Mouse (Mus musculus) lung, postnatal 0 days (tissue): ENCODE measurements around the gene Bcor. TPM values are rescaled to one million over a fixed set of nuclear protein-coding genes. Genes with fewer than 3 reads are reported as not detected.
A peak's percentile ranks its signal among the peaks of the same experiment; 100 is the strongest.

Experiments used
- ATAC-seq: fragments of 200-750 bp; cut with Nextera tagmentation; 2 replicates; pipeline ENCODE4 v1.8.0; 2017; ENCODE audit warnings: moderate library complexity
- DNase-seq: peaks from one replicate; pipeline ENCODE4 v3.0.0-alpha.2; 2016; ENCODE audit warnings: low spot score
- H3K27ac ChIP-seq: fragments of 300-500 bp; sonication (generic); 2 replicates; pipeline ENCODE4 v1.5.1; 2014; ENCODE audit warnings: antibody characterized with exemption, mild to moderate bottlenecking, low read length, mixed read lengths
- H3K27me3 ChIP-seq: fragments of 300-500 bp; sonication (generic); replicated peaks from 2 replicates; pipeline ENCODE4 v1.6.1; 2014; ENCODE audit warnings: low read length, mixed read lengths; ENCODE audit not compliant: insufficient read depth
- H3K36me3 ChIP-seq: fragments of 300-500 bp; sonication (generic); 2 replicates; pipeline ENCODE4 v1.6.1; 2014; ENCODE audit warnings: low read length, mixed read lengths; ENCODE audit not compliant: insufficient read depth
- H3K4me1 ChIP-seq: fragments of 300-500 bp; sonication (generic); 2 replicates; pipeline ENCODE4 v1.6.1; 2014; ENCODE audit warnings: antibody characterized with exemption, low read depth, low read length, mixed read lengths; ENCODE audit not compliant: insufficient read depth
- H3K4me2 ChIP-seq: fragments of 300-500 bp; sonication (generic); replicated peaks from 2 replicates; pipeline ENCODE4 v1.6.1; 2014; ENCODE audit warnings: low read depth, mild to moderate bottlenecking, low read length, moderate library complexity, mixed read lengths
- H3K4me3 ChIP-seq: fragments of 300-500 bp; sonication (generic); 2 replicates; pipeline ENCODE4 v1.5.1; 2014; ENCODE audit warnings: low read depth, low read length
- H3K9ac ChIP-seq: fragments of 300-500 bp; sonication (generic); replicated peaks from 2 replicates; pipeline ENCODE4 v1.6.1; 2014; ENCODE audit warnings: low read depth, mild to moderate bottlenecking
- H3K9me3 ChIP-seq: fragments of 300-500 bp; sonication (generic); 2 replicates; pipeline ENCODE4 v1.6.1; 2016; ENCODE audit warnings: low read length, mixed read lengths
- CTCF ChIP-seq: IDR thresholded peaks from 2 replicates; pipeline ENCODE4 v1.5.1; 2016; ENCODE audit warnings: antibody characterized with exemption, mild to moderate bottlenecking
- EP300 ChIP-seq: IDR thresholded peaks from 2 replicates; pipeline ENCODE4 v1.6.1; 2016; ENCODE audit warnings: antibody characterized with exemption, mild to moderate bottlenecking, control low read depth
- WGBS: fragments of 180-500 bp; shearing (Covaris S2); extraction: QIAGEN DNeasy Blood & Tissue Kit; methylation state at CpG from one replicate; pipeline ENCODE4 v1.1.7; 2014; 5-methylcytosine and 5-hydroxymethylcytosine counted together
- polyA plus RNA-seq: library from polyadenylated mRNA; unstranded; fragments of >200 nt; fragmentation: Nextera tagmentation; extraction: Ambion mirVana; gene quantifications from 2 replicates; pipeline ENCODE4 v1.2.1, GENCODE M21; 2015

Gene Bcor
- polyA plus RNA-seq, 1 experiment from 2014 or later: 8.2 TPM

DNA sequence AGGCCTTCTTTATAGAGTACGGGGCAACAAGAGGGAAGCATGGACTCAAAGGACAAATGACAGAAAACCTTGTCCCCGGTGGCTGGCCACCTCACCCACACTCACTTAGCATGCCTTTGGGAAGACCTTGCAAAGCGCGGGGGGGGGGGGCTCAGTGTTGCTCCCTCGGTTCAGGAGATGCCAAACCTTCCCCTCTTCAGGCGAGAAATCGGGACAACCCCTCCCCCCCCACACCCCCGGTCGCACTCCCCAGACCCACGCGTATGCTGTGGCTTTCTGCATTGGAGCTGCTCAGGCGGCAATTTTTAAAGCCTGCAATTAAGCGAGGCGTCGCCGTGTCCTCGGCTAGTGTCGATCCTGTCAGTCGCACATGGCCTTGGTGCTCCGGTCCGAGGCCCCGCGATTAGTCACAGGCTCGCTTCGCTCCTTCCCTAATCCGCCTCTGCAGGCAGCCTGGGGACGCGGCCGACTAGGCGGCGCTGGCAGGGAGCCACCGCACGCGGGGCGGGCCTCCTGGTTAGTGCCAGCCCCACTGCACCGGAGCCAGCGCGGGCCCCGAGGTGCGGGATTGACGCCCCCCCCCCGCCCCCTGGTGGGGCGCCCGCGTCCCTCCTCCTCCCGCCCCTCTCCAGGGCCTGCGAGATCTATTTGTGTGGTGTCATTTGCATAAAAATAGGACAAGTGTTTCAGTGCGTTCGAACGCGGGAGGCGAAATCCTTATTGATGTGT lies 70.6 kb downstream of the Bcor start:
- Histone ChIP-seq H3K27me3 (0 out of 2 replicates have a peak, but pooled peaks cover 10% of the 10 kb centered on the region), H3K4me1 (no peaks in the 10 kb centered on the region; the same call in 1 of the 2 replicates), H3K4me3 (peak overlapping the region; percentile 44; the same call in 1 of the 2 replicates), H3K36me3 (no peaks in the 10 kb centered on the region), H3K27ac (no peak overlapping the region), H3K9me3 (no peaks in the 10 kb centered on the region), H3K4me2 (peak overlapping the region; percentile 83), H3K9ac (no peak overlapping the region)
- TF ChIP-seq CTCF (no peak), EP300 (no peak)
- DNase-seq: peak; percentile 59
- 5% methylated on average over 29 of the region's 52 CpGs for WGBS
- ATAC-seq: no peak

DNA sequence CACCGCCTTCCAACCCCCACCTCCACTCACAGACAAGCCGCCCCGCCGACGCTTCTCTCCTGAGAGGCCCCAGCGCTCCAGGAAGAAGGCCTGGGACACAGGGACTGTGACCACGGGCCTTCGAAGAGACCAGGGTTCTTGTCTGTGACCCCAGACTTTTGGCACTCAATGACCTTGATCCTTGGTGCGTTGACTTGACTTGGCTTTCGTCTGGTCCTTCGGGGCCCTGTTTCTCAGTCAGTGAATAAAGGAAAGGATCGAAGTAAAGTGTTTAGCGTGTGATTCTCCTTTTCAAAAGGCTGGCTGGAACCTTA lies 71.2 kb downstream of the Bcor start:
- Histone ChIP-seq H3K9me3 (no peaks in the 10 kb centered on the region), H3K27me3 (0 out of 2 replicates have a peak, but pooled peaks cover 10% of the 10 kb centered on the region), H3K27ac (peak overlapping the region; percentile 90), H3K9ac (no peak overlapping the region), H3K4me3 (peak overlapping the region; percentile 44; the same call in 1 of the 2 replicates), H3K4me1 (no peaks in the 10 kb centered on the region; the same call in 1 of the 2 replicates), H3K36me3 (no peaks in the 10 kb centered on the region), H3K4me2 (peak overlapping the region; percentile 83)
- TF ChIP-seq CTCF (no peak), EP300 (no peak)
- DNase-seq (no peak), ATAC-seq (no peak)
- WGBS: 8% methylated on average over 12 of the region's 13 CpGs

DNA sequence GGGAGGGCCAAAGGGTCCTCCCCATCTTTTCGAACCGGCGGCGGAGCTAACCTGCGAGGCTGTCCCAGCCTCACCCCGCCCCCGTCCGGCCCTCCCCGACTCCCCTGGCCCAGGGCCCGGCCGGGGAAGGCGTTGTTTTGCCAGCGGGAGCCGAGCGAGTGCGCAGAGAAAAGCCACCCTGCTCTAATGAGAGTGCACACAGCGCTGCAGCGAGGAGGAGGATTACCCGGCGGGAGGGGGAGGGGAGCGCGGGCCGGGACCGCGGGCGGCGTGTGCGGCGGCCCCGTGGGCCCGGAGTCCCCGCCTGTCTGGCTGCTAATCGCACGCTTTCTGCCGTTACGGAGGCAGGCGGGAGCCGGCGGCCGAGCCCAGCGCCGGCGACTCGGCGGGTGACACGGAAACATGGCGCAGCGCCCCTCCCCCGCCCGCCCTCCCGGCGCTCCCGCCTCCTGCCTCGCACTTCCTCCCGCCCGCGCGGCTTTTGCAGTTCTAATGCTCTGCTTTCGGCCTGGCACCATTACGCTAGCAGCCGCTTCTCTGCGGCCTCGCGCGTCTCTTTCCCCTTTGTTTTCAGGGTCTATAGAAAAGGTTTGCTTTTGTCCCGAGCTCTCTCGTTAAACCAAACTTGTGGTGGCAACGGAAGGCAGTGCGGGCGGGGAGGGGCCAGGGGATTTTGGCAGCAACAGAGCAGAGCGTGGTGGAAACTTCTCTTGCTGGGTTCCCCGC lies 71.7 kb downstream of the Bcor start:
- Histone ChIP-seq H3K4me2 (peak overlapping the region; percentile 83), H3K27ac (peak overlapping the region; percentile 90), H3K4me3 (peak overlapping the region; percentile 44), H3K9me3 (no peaks in the 10 kb centered on the region), H3K4me1 (no peaks in the 10 kb centered on the region; the same call in 1 of the 2 replicates), H3K9ac (0 out of 2 replicates have a peak overlapping the region, but pooled peaks have one; percentile 16), H3K27me3 (0 out of 2 replicates have a peak, but pooled peaks cover 10% of the 10 kb centered on the region), H3K36me3 (no peaks in the 10 kb centered on the region)
- ATAC-seq (peak; percentile 74), DNase-seq (peak; percentile 74)
- no peak for TF ChIP-seq CTCF
- TF ChIP-seq EP300: no peak
- WGBS: 4% methylated on average over 23 of the region's 72 CpGs

DNA sequence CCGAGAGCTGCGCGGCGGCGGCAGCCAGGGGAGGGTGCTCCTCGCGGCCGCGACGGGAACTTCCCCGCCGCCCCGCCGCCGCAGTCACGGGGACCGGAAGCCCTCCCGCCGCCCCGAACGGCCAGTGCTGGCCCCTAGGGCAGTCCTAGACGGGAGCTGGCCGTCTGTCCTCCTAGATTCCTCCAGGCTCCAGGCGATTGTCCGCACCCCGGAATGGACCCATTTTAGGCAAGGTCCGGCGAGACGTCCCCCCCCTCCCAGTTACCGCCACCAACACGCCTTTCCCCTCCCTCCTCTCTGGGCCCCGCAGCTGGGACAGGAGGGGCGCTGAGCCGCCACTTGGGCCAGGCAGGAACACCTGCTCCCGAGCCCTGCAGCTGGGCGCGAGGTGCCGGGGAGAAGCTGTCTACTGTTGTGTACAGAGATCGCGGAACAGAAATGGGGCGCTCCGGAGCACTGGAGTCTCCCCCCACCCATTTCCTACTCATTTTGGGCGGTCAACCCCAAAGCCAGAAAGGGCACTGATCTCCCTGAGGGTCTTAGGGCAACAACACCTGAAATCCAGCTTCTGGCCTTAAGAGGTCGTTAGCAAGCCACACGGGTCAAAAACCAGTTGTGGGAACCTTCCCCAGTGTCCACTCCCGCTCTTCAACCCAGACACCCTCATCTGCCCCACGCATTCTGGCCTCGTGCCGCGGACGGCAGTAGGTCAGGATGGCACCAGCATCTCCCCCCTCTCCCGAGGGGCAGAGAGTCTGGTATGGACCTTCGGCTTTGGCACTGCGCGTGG lies 72.4 kb downstream of the Bcor start:
- no peaks in the 10 kb centered on the region; the same call in 1 of the 2 replicates for H3K4me1 ChIP-seq
- ATAC-seq (peak; percentile 9), DNase-seq (peak; percentile 65)
- no peaks in the 10 kb centered on the region for H3K9me3 ChIP-seq
- no peaks in the 10 kb centered on the region for H3K36me3 ChIP-seq
- H3K4me2 ChIP-seq: peak overlapping the region; percentile 83
- H3K9ac ChIP-seq: peak overlapping the region; percentile 46; the same call in 1 of the 2 replicates
- 0 out of 2 replicates have a peak, but pooled peaks cover 10% of the 10 kb centered on the region for H3K27me3 ChIP-seq
- H3K27ac ChIP-seq: peak overlapping the region; percentile 90
- H3K4me3 ChIP-seq: peak overlapping the region; percentile 44
- 2% methylated on average over 27 of the region's 55 CpGs for WGBS
- TF ChIP-seq EP300 (no peak), CTCF (peak; percentile 49)

DNA sequence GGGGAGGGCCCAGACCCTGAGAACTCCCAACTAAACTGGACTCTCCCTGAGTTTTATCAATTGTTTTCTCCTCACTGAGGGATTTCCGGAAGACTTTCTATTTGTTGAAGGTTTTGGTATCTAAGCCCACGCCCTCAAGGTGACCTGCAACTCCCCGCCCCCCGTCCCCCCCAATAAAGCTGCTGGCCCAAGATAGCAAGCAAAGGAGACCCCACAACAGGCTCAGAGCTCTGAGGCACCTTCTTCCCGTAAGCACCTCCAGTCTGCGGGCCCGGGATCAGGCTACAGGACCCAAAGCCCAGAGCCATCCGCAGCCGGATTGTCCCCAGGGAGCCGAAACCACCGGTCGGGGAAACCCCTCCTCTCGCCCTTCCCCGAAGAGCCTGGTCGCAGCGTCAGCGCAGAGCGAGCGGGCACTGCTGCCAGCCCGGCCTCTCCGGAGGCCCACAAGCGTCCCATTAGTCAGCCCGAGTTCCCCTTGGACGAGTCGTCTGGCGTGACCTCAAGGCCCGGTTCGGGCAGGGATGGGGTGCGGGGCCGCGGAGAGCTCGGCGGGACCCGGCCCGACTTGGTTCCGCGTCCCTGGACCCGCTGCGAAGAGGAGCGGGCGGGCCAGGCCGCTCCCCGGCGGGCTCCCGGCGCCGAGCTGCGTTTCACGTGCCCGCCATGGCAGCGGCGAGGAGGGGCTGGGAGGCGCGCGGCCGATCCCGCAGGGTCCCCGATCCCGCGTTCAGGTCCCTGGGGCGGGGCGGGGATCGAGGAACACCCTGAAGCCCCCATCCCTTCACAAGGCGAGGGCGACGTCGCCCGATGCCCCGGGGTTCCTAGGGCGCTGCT lies 73.3 kb downstream of the Bcor start:
- Histone ChIP-seq H3K27ac (peak overlapping the region; percentile 90), H3K36me3 (no peaks in the 10 kb centered on the region)

More for the DNA sequence above, 73.3 kb downstream of the Bcor start:
- peak; percentile 39 for DNase-seq
- peak overlapping the region; percentile 44 for H3K4me3 ChIP-seq
- WGBS: 10% methylated on average over 10 of the region's 70 CpGs
- peak overlapping the region; percentile 46; the same call in 1 of the 2 replicates for H3K9ac ChIP-seq
- H3K4me2 ChIP-seq: peak overlapping the region; percentile 83
- H3K27me3 ChIP-seq: 0 out of 2 replicates have a peak, but pooled peaks cover 8% of the 10 kb centered on the region
- TF ChIP-seq EP300: no peak
- no peaks in the 10 kb centered on the region; the same call in 1 of the 2 replicates for H3K4me1 ChIP-seq
- ATAC-seq: no peak
- no peaks in the 10 kb centered on the region for H3K9me3 ChIP-seq
